Mouse (Mus musculus): Measurements from ENCODE around the gene Sdk1. TPM values are rescaled to one million over a fixed set of nuclear protein-coding genes. Genes with fewer than 3 reads are reported as not detected.
A peak's percentile ranks its signal among the peaks of the same experiment; 100 is the strongest.

The Sdk1 gene
- total RNA-seq, 4 experiments from 2014 or later, result 3.7 to 8.1 (median 5.6) TPM

DNA sequence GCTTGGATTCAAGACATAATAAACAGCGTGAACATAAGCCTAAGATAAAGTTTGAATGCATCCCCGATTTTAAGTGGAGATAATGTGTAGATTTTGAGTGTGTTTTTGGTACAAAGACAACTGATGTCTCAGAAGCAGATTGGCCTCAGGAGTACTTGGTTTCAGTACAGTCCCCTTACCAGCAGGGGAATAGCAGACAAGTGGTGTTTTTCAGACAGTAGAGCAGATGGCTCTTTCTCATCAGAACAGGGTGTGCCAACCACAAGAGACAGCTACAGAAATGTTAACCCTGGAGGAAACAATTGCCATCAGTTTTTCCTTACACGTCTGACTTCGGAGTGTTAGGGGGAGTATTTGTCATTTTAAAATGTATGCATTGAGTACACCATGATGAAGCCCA lies 83.6 kb downstream of the Sdk1 start:
- peak; percentile 30 to 56 for DNase-seq (ENCODE audit: low spot score in 2 of 2)

DNA sequence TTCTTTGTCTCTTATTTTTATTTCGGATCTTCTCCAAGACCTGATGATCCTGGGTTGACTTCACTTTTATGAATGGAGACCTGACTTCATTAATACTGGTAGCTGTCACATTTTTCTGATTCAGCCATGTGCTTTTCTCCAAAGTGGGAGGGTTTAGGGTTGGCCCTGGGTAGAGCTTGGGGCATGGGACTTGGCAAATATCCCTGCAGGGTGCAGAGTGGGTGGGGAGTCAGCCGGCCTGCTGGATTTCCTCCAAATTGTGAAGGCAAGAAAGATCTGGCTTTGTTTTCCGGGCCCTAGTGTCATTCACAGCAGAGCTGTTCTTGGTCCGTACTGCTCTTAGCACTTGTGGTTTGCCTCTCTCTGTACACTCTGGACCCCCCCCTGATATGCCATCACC lies 103.1 kb downstream of the Sdk1 start:
- DNase-seq (ENCODE audit: low spot score in 2 of 2), result peak in 1 of 2 experiments; percentile 3

DNA sequence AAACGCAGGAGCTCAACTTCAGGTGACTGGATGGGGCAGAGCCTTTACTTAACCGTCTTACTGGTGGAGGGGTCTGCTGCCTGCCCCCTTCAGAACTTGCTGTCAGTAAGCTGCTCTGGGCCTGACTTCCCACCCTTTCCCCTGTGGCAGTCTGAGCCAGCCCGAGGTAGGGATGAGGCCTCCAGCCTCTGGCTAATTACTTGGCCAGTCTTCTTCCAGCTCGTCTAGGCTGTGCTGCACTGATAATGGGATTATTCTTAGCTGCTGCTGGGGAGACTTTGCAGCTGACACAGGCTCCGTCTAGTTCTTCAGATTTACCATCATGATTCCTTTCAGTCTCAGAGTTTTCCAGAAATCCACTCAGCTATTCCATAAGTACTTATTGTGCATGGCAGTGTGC lies 104.2 kb downstream of the Sdk1 start:
- no peak for DNase-seq (ENCODE audit: low spot score in 2 of 2)

DNA sequence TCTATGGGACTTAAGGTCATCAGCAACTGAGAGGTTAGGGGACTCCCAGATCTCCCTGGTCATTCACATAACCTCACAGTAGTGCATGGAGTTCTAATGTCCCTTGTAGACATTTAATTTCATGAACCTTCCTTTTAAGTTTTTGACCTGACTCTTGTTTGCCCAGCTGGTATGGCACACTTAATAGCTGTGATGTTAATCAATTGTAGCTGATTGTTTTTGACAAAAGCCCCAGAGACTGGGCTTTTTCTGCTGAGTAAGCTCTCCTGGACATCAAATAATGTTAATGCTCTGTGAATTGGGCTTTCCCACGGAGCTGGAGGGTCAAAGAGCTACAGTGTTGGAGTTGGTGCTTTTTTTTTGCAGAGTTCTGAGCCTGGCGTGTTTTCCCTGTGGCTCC lies 121.4 kb downstream of the Sdk1 start:
- no peak for DNase-seq (ENCODE audit: low spot score in 2 of 2)

DNA sequence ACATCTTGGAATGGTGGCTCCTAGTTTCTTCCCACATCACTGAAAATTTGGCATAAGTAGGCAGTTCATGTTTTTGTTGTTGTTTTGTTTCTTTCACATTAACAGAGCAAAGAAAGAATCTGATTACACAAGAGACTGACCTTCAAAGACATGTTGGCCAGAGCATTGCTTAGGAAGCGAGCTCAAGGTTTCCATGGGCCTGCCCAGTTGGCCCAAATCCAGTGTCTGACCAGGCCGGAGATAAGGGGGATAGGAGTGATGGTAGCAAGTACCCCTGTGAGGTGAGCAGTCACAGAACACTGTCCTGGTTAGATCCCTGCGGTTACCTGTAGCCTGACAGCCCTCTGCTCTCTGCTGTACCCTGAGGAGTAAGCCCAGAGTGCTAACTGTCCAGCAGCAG lies 122.7 kb downstream of the Sdk1 start:
- no peak for DNase-seq (ENCODE audit: low spot score in 2 of 2)

DNA sequence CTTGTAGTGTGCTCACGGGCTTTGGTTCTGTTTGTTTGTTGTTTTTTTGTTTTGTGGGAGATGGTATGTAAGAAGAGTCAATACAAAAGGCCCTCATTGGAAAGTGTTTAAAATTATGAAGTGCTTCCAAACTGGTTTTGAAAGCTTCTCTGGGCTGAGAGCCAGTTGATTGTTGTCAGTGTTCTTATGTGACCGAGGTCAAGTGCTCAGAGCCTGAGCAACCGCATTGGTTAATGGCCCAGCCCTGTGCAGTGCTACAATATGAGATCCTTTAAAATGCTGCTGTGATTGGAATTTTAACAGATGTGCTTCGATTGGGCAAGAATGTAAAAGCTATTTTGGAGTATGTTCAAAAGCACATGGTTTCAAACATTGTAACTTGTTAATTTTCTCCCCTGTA lies 127.3 kb downstream of the Sdk1 start:
- DNase-seq (ENCODE audit: low spot score in 2 of 2), result no peak

DNA sequence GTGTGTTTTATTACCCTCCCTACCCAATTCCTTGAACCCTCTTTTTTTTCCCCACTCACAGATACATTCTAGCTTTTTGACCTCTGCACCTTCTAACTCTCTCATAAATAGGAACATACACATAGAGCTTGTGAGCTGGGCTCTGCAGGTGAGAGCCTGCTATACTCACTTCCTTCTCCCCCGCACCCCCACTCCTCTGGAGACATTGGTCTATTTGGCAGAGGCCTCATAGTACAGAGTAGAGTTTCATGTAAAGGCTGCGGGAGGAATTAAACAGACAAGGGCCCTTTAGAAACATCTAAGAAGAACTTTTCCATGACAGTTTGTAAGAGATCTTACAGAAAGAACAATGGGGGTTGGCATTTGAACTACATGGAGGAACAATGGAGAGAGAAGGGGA lies 133.5 kb downstream of the Sdk1 start:
- DNase-seq (ENCODE audit: low spot score in 2 of 2), result no peak

DNA sequence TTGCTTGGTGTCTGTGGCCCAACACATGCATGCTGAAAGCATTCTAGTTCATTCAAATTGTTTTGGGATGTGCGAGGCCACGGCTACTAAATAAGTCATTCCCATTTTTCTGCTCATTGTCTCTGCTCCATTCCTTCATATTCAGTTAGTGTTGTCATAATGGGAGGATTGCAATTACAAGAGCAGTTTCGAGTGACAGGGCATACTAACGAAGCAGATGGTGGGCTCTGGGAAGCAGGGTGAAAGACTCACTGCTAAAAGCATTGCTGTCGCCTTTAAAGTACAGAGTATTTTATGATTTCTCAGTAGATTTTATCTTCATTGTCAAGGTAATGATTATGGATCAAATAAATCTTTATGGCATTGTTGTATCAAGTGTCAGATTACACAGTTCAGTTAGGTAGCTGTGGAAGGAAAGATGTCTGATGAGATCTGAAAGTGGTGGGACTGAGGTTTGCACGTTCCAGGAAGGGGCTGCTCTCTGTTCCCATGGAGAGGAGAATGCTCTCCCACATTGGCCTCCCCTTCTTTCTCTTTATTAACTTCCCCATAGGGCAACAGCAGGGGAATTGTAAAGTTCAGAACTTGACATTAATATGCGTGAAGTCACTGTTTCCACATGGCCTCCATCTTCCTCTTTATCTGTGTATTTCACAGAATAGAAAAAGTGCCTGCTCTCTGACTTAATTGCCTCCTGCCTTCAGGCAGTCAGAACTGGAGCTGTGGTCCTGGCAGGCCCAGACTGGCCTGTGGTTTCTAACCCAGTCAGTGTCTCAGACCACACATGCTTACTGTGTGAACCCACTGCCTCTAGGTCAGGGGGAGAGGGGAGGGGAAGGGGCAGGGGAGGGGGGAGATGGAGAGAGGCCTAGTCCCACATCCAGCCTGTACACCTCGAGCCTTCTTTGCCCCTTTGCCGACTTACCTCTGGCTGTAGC lies 138.8 kb downstream of the Sdk1 start:
- DNase-seq (ENCODE audit: low spot score in 2 of 2), result no peak

DNA sequence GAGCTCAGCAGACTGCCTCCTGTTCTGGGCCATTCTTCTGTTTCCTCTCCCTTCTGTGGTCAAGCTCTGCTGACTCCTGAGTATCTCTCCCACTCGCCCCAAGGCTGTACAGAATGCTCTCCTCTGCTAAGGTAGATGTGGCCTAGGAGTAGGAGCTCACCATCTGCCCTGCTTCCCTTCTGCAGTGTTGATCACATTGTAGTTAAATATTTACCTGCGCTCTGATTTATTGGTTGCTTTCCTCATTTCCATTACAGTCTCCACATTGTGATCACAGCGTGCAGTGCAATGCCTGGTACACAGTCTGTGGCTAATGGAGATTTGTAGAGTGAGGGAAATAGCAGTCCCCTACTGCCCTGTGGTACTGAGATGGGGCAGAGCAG lies 139.5 kb downstream of the Sdk1 start:
- DNase-seq (ENCODE audit: low spot score in 2 of 2), result no peak

DNA sequence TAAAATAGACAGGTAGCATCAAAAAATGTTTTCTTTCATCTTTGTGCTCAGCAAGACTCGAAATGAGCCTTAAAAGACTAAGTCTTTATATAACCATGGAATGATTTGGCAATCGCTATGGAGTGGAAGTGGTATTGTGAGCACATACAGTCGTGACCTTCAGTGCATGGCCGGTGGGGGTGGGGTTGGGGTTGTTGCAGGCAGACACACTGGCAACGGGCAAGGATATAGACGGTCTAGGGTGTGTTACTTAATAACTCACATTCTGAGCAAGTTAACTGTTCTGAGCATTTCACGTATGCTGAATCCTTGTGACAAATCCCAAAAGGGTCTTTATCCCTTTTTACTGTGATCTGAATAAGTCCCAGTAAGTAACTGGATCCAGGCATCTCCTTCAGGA lies 140.3 kb downstream of the Sdk1 start:
- no peak for DNase-seq (ENCODE audit: low spot score in 2 of 2)

DNA sequence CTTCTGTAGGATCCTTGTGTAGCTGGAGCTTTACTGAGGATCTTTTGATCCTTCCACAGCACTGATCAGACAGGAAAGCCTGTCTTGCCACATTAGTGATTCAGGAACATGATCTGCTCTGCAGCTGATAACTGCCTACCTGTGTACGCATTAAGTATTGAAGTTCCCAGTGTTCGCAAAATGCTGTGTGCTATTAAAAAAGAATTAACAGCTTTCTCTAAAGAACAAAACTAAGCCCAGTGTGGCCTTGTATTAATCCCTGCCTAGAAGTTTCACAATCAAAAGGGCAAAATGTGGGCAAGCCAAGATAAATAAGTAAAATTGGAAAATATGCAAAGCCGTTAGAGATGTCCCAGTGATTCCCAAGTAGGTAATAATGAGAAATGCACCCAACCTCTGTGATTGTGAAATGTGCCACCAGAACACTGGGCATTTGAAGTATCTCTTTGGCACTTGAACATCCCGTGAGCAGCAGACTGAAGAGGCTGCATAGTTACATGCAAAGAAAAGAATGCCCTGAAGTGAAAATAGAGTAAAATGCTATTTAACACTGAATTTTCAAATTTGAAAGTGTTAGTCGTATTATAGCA lies 141.1 kb downstream of the Sdk1 start:
- DNase-seq (ENCODE audit: low spot score in 2 of 2), result no peak

DNA sequence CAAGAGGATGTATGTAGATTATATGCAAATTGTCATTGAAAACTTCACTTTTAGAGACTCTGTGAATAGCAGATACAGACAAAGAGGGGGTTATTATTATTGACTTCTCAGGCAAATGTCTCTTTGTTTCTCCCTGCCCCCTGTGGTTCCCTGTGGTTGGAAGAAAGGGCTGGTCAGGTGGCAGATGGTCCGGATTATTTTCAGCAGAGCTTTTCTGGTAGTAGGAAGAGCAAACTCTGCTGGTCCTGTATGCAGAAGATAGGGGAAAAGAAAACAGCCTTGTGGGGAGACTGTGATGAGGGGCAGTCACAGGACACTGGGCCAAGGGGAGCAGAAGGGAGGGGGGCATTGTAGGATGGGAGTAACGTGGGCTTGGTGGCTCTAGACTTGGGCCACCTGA lies 147.2 kb downstream of the Sdk1 start:
- DNase-seq (ENCODE audit: low spot score in 2 of 2), result no peak

DNA sequence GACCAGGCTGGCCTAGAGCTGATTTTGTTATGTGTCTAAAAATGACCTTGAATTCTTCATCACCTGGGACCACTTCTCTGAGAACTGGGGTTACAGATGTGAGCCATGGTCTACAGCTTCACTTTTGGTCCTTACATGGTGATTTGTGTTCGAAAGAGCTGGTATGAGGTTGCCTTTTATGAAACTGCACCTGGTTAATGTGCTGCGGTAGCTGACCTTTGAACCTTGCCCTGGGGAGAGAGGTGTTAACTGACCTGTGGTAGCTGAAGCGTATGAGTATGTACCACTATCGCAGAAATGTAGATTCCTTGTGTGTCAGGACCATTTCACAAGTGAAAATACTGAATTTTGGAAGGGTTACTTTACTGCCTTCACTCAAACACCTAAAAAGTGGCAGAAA lies 149.3 kb downstream of the Sdk1 start:
- no peak for DNase-seq (ENCODE audit: low spot score in 2 of 2)

DNA sequence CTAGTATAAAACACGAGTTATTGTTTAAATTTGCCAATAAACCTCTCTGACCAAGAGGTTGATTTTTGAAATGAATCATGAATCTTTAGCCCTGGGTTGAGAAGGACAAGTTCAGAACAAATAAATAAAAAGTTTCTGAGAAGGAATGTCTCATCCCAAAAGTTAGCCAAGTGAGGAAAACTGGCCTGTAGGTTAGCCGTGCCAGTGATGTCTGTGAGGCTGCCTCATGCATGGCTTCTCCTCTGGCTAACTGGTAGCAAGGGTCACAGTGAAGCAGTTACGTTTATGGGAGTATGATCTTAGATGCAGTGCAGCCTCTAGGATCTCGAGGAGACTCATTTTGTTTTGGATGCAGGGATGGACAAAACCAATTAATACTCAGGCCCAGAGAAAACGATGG lies 149.9 kb downstream of the Sdk1 start:
- DNase-seq (ENCODE audit: low spot score in 2 of 2), result no peak

DNA sequence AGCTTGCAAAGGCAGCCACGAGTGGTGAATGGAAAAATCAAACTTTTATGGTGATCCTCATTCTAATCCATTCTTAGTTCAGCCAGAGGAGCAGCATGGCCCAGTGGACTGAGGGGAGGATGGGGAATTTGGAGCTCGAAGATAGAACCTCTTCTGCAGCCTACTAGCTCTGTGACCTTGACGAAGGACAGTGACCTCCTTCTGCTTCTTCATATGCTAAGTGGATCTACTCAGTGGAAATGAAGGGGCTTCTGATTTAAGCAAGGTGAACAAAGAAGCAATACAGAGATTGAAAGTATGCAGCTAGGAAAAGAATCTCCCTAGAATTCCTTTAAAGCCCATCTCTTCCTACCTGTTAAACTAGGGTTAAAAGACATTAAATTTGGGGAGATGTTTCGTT lies 152.6 kb downstream of the Sdk1 start:
- DNase-seq (ENCODE audit: low spot score in 2 of 2), result no peak

DNA sequence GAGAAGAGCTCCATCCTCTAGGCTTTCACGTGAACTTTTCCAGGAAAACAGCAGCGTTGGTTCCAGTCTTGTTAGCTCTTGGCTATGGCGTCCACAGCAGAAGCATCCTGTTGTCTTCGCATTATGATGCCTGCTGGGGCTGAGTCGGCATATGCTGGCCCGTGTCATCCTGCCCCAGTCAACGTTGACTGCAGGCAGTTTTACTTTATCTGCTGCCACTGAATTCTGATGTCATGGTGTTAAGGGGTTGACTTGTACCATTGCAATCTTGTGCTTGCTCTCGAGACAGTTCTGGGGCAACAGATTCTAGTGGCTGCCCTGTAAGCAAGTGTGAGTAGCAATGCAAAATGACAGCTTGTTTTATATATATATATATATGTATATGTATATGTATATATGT lies 153.3 kb downstream of the Sdk1 start:
- DNase-seq (ENCODE audit: low spot score in 2 of 2), result no peak

DNA sequence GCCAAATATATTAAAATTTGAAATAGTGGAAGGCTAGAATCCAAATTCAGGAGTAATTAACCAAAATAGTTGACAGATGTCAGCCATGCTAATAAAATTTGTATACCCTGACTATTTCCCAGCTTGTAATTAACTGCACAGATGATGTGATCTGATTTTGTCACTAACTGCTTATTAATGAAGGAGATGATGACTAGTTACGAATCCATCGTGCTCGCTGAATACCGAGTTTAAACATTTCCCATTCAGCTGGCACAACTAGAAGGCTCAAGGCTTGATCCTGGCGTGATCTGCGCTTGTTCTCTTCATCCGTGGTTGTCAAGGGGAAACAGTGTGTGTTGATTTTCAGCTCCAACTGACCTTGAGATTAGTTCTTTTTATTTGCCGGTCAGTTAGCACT lies 162.5 kb downstream of the Sdk1 start:
- DNase-seq (ENCODE audit: low spot score in 2 of 2), result no peak

DNA sequence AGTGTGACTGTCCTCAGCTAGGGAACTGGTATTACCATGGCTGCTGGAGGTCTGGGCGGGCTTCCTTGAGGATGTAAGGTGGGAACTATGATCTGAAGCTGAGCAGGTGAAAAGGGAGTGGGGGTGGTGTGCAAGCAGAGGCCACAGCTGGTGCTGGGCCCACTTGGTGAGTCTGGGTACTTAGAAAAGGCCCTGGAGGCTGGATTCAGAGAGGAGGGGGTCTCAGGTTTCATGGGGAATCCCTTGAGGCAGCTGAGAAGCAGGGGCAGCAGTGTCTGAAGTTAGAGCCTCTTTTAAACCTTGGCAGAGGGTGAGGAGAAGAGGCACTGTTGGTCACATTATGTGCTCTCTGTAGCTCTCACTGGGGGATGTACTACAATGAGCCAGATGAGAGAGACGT lies 163.4 kb downstream of the Sdk1 start:
- no peak for DNase-seq (ENCODE audit: low spot score in 2 of 2)

DNA sequence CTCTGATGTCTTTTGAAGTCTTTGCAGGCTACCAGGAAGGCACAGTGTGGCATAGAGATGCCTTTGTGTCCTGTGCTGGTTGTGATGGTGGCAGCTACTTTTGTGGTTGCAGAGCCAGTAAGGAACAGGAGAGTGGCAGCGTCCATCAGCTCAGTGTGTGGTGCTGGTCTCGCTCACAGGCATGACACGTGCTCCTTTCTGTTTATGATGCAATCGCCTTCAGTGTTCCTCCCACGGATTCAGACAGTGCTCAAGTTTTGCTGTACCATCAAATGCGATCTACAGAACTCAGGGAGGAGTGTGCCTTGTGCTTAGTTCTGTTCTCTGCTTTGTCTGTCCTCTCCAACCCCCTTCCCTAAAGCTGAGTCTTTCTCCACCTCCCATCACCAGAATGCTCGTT lies 165.6 kb downstream of the Sdk1 start:
- no peak for DNase-seq (ENCODE audit: low spot score in 2 of 2)

DNA sequence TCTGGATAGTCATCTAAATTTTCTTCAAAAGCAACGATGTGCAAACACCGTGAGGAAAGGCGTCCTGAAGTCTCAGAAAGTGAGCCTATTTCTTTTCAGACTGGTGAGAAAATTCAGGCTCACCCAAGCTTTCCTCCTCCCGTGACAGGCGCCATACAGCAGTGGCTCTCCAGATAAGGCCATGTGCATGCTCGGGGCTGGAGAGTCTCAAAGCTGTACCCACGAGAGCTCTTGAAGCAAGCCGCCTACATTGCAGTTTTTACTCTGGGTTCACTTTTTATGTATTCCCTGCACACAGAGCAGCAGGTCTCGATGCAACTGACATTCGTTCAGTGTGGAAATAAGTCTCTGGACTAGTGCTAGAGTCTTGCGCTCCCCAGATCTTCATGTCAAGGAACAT lies 171.7 kb downstream of the Sdk1 start:
- no peak for DNase-seq (ENCODE audit: low spot score in 2 of 2)

DNA sequence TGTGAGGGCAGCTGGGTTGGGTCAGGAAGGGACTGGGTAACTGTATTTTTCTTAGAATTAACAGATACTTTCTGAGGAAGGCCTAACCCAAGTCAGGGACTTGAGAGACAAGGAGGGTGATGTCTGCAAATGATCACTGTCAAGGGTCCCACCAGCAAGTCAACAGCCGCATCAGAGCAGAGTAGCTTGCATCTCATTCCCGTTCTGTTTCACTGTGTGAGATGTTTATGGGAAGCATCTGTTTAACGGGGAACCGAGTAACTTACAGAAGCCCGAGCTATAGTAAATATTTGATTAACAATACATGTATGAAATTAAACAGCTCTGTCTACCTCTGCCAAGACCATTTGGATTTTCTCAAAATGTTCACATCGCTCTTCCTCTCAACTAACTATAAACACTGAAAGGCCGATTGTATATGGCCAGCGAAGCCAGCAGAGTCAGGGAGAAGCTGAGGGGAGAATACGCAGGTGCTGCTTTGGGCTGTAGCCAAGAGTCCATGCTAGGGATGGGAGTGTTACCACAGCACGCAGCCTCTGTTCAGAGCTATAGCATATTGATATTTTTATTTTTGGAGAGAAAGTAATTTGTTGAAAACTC lies 174.5 kb downstream of the Sdk1 start:
- no peak for DNase-seq (ENCODE audit: low spot score in 2 of 2)

DNA sequence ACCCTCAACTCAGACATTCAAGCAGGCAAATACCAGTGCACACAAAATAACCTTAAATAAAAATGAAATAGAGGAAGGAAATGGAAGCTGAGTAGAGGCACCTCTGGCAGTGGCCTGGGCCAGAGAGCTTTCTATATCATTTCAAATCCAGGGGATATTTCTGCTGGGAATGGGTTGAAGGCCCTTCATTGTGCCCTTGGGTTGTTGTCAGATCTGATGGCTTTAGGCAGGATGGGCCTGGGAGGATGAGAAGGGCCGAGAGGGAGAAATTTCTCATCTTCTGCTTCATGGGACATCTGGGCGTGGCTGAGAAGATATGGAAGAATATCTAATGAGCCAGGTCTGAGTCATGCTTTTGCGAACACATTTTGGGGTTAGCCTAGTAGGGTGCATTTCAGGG lies 186.8 kb downstream of the Sdk1 start:
- no peak for DNase-seq (ENCODE audit: low spot score in 2 of 2)

DNA sequence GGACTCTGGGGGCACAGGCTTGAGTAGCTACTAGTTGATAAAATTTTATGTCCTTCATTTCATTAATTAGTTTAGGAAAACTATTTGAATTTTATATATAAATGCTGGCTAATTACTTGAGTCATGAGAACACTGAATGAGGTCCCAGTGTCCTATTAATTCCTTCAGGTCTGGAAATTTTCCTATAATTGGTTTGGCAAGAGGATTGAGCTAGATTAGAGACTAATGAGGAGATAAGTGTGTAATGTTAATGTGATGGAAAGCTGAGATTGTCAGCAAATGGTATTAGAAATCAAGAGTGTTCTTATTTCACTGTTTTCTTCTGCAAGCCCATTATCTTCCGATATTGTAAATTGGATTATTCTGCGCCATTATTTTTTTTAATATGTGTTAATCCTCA lies 192.0 kb downstream of the Sdk1 start:
- DNase-seq (ENCODE audit: low spot score in 2 of 2), result no peak

Measured in layer of hippocampus, adult 8-10 months (tissue).